ENCODE assay signal across 16 mouse cellular contexts in genomic region chr5:52362776-52363467, GRCm38 (mm10). TPM values are rescaled to one million over a fixed set of nuclear protein-coding genes. Genes with fewer than 3 reads are reported as not detected.
DNase-seq lines count a peak whose midpoint lies in the region; ATAC-seq and TF ChIP-seq lines count a peak whose summit lies in the region.
"Had no signal": no experiment of that assay in that cellular context is flagged by ENCODE, and none has a peak within 500 bp of the region (broad histone marks: within the 10 kb centered on the region; RNA-seq: fewer than 3 reads in every experiment).

No protein-coding gene starts in this region.

- TF ChIP-seq CTCF in heart, postnatal 0 days (IDR thresholded peaks at IDR 0.05; ENCODE audit: low read depth) = no peak
- TF ChIP-seq CTCF in layer of hippocampus, adult 2 months (conservative IDR thresholded peaks at IDR 0.05) = no peak

- peak; percentile 33 for DNase-seq in adrenal gland, adult 2 months
- no peak for DNase-seq in adrenal gland, postnatal 14 days
- DNase-seq in heart, postnatal 0 days (ENCODE audit: low spot score) = no peak
- DNase-seq in heart, adult 8-10 months (ENCODE audit: low spot score) = no peak
- no peak for DNase-seq in layer of hippocampus, adult 2 months (ENCODE audit: low spot score in 2 of 2)
- no peak for DNase-seq in layer of hippocampus, postnatal 36 days
- DNase-seq in midbrain, embryonic 14.5 days = no peak
- DNase-seq: cerebellum, adult 11 months; right cerebral cortex, postnatal 25 days; thymus, adult 18-20 months had no signal

- 0 out of 2 replicates have a peak overlapping the region, but pooled peaks have one; percentile 11 for H3K27ac ChIP-seq in heart, postnatal 0 days (ENCODE audit: low read depth)
- H3K27ac ChIP-seq in layer of hippocampus, adult 2 months = 0 out of 2 replicates have a peak overlapping the region, but pooled peaks have one; percentile 1
- H3K27ac ChIP-seq in midbrain, embryonic 16.5 days (ENCODE audit: low read length) = no peak overlapping the region
- no peak overlapping the region for H3K27ac ChIP-seq in midbrain, embryonic 14.5 days (replicated peaks; ENCODE audit: low read depth, low read length)
- H3K27ac ChIP-seq: forebrain, embryonic 13.5 days; liver, embryonic 12.5 days; lung, embryonic 15.5 days; neural tube, embryonic 13.5 days had no signal

- no peak for ATAC-seq in heart, postnatal 0 days (ENCODE audit: insufficient read depth, low read depth)
- 0 out of 2 replicates have a peak, but pooled peaks have one; percentile 22 for ATAC-seq in midbrain, embryonic 16.5 days
- ATAC-seq in midbrain, embryonic 14.5 days (ENCODE audit: low FRiP score, low TSS enrichment) = no peak
- ATAC-seq: forebrain, embryonic 13.5 days; liver, embryonic 12.5 days had no signal

- no peak for TF ChIP-seq EP300 in heart, postnatal 0 days (IDR thresholded peaks at IDR 0.05; ENCODE audit: low read depth)

- no peak overlapping the region for H3K9ac ChIP-seq in heart, postnatal 0 days (replicated peaks; ENCODE audit: low read depth, low read length)
- no peak overlapping the region for H3K9ac ChIP-seq in midbrain, embryonic 16.5 days (ENCODE audit: low read depth, low read length)
- no peak overlapping the region for H3K9ac ChIP-seq in midbrain, embryonic 14.5 days (replicated peaks; ENCODE audit: low read length)
- H3K9ac ChIP-seq: forebrain, embryonic 13.5 days; liver, embryonic 12.5 days; lung, embryonic 15.5 days; neural tube, embryonic 13.5 days had no signal

- H3K9me3 ChIP-seq in heart, postnatal 0 days (replicated peaks; ENCODE audit: control insufficient read depth, low read length) = no peaks in the 10 kb centered on the region
- H3K9me3 ChIP-seq in midbrain, embryonic 16.5 days (replicated peaks; ENCODE audit: control insufficient read depth, low read length, poor library complexity, severe bottlenecking) = no peaks in the 10 kb centered on the region
- no peaks in the 10 kb centered on the region for H3K9me3 ChIP-seq in midbrain, embryonic 14.5 days (ENCODE audit: control insufficient read depth, low read length)
- H3K9me3 ChIP-seq: forebrain, embryonic 13.5 days; liver, embryonic 12.5 days; lung, embryonic 15.5 days; neural tube, embryonic 13.5 days had no signal

- 0 out of 2 replicates have a peak, but pooled peaks cover 6% of the 10 kb centered on the region for H3K4me1 ChIP-seq in heart, postnatal 0 days (ENCODE audit: control insufficient read depth, insufficient read depth)
- peaks cover 6% of the 10 kb centered on the region; the same call in 1 of the 2 replicates for H3K4me1 ChIP-seq in midbrain, embryonic 16.5 days (ENCODE audit: control insufficient read depth, insufficient read depth, low read length)
- peaks cover 9% of the 10 kb centered on the region for H3K4me1 ChIP-seq in midbrain, embryonic 14.5 days (ENCODE audit: control insufficient read depth, insufficient read depth, low read length)

- H3K4me2 ChIP-seq in heart, postnatal 0 days (ENCODE audit: low read depth, low read length) = no peak overlapping the region
- no peak overlapping the region for H3K4me2 ChIP-seq in midbrain, embryonic 16.5 days (ENCODE audit: low read length)
- H3K4me2 ChIP-seq in midbrain, embryonic 14.5 days (ENCODE audit: low read length) = no peak overlapping the region
- H3K4me2 ChIP-seq: forebrain, embryonic 13.5 days; liver, embryonic 12.5 days; lung, embryonic 15.5 days; neural tube, embryonic 13.5 days had no signal

- H3K27me3 ChIP-seq in heart, postnatal 0 days (ENCODE audit: control insufficient read depth, insufficient read depth, low read length) = peaks cover 2% of the 10 kb centered on the region; the same call in 1 of the 2 replicates
- H3K27me3 ChIP-seq in midbrain, embryonic 16.5 days (ENCODE audit: control insufficient read depth, insufficient read depth, low read depth, low read length) = no peaks in the 10 kb centered on the region
- H3K27me3 ChIP-seq in midbrain, embryonic 14.5 days (ENCODE audit: control insufficient read depth, insufficient read depth, low read length) = peaks cover 3% of the 10 kb centered on the region; the same call in 1 of the 2 replicates
- H3K27me3 ChIP-seq: forebrain, embryonic 13.5 days; lung, embryonic 15.5 days; neural tube, embryonic 13.5 days had no signal

- WGBS in heart, postnatal 0 days = 70% methylated on average over 6 of the region's 6 CpGs
- WGBS in midbrain, embryonic 16.5 days = 37% methylated on average over 6 of the region's 6 CpGs
- WGBS in midbrain, embryonic 14.5 days = 28% methylated on average over 6 of the region's 6 CpGs

- no peaks in the 10 kb centered on the region for H3K36me3 ChIP-seq in heart, postnatal 0 days (replicated peaks; ENCODE audit: control insufficient read depth, insufficient read depth, low read length)
- H3K36me3 ChIP-seq in midbrain, embryonic 16.5 days (ENCODE audit: control insufficient read depth, insufficient read depth, low read length) = no peaks in the 10 kb centered on the region
- H3K36me3 ChIP-seq in midbrain, embryonic 14.5 days (ENCODE audit: control insufficient read depth, insufficient read depth, low read length) = no peaks in the 10 kb centered on the region
- H3K36me3 ChIP-seq: liver, embryonic 12.5 days; lung, embryonic 15.5 days; neural tube, embryonic 13.5 days had no signal

- no peak overlapping the region for H3K4me3 ChIP-seq in heart, postnatal 0 days (ENCODE audit: low read depth, low read length)
- H3K4me3 ChIP-seq in layer of hippocampus, adult 2 months = no peak overlapping the region
- no peak overlapping the region for H3K4me3 ChIP-seq in midbrain, embryonic 16.5 days (ENCODE audit: low read depth, low read length)
- no peak overlapping the region for H3K4me3 ChIP-seq in midbrain, embryonic 14.5 days (replicated peaks; ENCODE audit: low read depth, low read length)
- H3K4me3 ChIP-seq: forebrain, embryonic 13.5 days; liver, embryonic 12.5 days; lung, embryonic 15.5 days; neural tube, embryonic 13.5 days had no signal

RNA-seq across cellular contexts. Expression of gene Sod3, which starts 0.7 kb away (rescaled TPM):
- total RNA-seq in adrenal gland, adult 2 months (2021) = 100 to 1,000 TPM; 202 to 244 TPM
- polyA plus RNA-seq in adrenal gland, adult 2 months (2012; rRNA removed) = 519 and 587 TPM in 2 replicates
- total RNA-seq in adrenal gland, postnatal 14 days (2021) = 99.4 and 116 TPM in 2 replicates
- 1.3 and 2.3 TPM in 2 replicates for total RNA-seq in heart, postnatal 0 days (2014; rRNA removed; ENCODE audit: low replicate concordance)
- polyA plus RNA-seq in heart, postnatal 0 days (2015; fragmentation: Nextera tagmentation; extraction: Ambion mirVana) = 2.4 and 3.4 TPM in 2 replicates
- total RNA-seq in heart, adult 8-10 months (2022) = 10 to 100 TPM; 10.6 to 16.8 (median 13.2) TPM
- 1 to 10 TPM; 5.2 to 5.5 TPM for total RNA-seq in layer of hippocampus, adult 2 months (2021)
- total RNA-seq in layer of hippocampus, postnatal 36 days (2021) = 1 to 10 TPM; 4.8 to 5.7 TPM
- polyA plus RNA-seq in midbrain, embryonic 16.5 days (2015; fragmentation: Nextera tagmentation; extraction: Ambion mirVana) = 1.8 and 2.8 TPM in 2 replicates
- 0.77 and 1.4 TPM in 2 replicates for polyA plus RNA-seq in midbrain, embryonic 14.5 days (2014; fragmentation: Nextera tagmentation; extraction: Ambion mirVana)
- total RNA-seq: MEL had no signal

Comparison
In these comparisons a context has a peak if more than half of its experiments do, and no peak if none do; other contexts are left out.
1. H3K27ac ChIP-seq: peak in heart, postnatal 0 days (single experiment) and layer of hippocampus, adult 2 months (single experiment); none in midbrain, embryonic 16.5 days (single experiment) and midbrain, embryonic 14.5 days (single experiment).